Mouse (Mus musculus) fat pad, adult 2 months (tissue): Measurements from ENCODE around the gene Stx6.

ENCODE experiments used
- DNase-seq: peaks from one replicate; pipeline ENCODE4 v3.0.0-alpha.2; 2011; ENCODE audit warnings: low read depth, low spot score; ENCODE audit errors: extremely low read depth

The Stx6 gene

GRCm38 (mm10) chr1:155205311-155205710, 46.8 kb downstream of the Stx6 start:
- no peak for DNase-seq

GRCm38 (mm10) chr1:155205822-155206660, 47.5 kb downstream of the Stx6 start:
- no peak for DNase-seq

- no peak for DNase-seq
Measured at GRCm38 (mm10) chr1:155207859-155208258, 49.3 kb downstream of the Stx6 start.

- DNase-seq = no peak
Measured at GRCm38 (mm10) chr1:155210011-155210763, 51.7 kb downstream of the Stx6 start.

- DNase-seq = no peak
Measured at GRCm38 (mm10) chr1:155211017-155211416, 52.5 kb downstream of the Stx6 start.

GRCm38 (mm10) chr1:155212081-155212480, 53.6 kb downstream of the Stx6 start:
- DNase-seq = no peak

- DNase-seq = no peak
Measured at GRCm38 (mm10) chr1:155212493-155212892, 54.0 kb downstream of the Stx6 start.

GRCm38 (mm10) chr1:155212936-155213774, 54.6 kb downstream of the Stx6 start:
- DNase-seq = no peak

- DNase-seq = no peak
Measured at GRCm38 (mm10) chr1:155213912-155214311, 55.4 kb downstream of the Stx6 start.

- no peak for DNase-seq
Measured at GRCm38 (mm10) chr1:155215066-155215764, 56.7 kb downstream of the Stx6 start.

GRCm38 (mm10) chr1:155216313-155216712, 57.8 kb downstream of the Stx6 start:
- no peak for DNase-seq

- DNase-seq = no peak
Measured at GRCm38 (mm10) chr1:155216844-155217243, 58.3 kb downstream of the Stx6 start.

GRCm38 (mm10) chr1:155217865-155218541, 59.5 kb downstream of the Stx6 start:
- no peak for DNase-seq

- no peak for DNase-seq
Measured at GRCm38 (mm10) chr1:155218924-155219323, 60.4 kb downstream of the Stx6 start.

GRCm38 (mm10) chr1:155222101-155222669, 63.7 kb downstream of the Stx6 start:
- no peak for DNase-seq

- DNase-seq = no peak
Measured at GRCm38 (mm10) chr1:155223036-155223435, 64.5 kb downstream of the Stx6 start.

GRCm38 (mm10) chr1:155223849-155224554, 65.5 kb downstream of the Stx6 start:
- DNase-seq = no peak

- no peak for DNase-seq
Measured at GRCm38 (mm10) chr1:155229464-155230411, 71.2 kb downstream of the Stx6 start.
